Mouse (Mus musculus) adipocyte (in vitro differentiated cells): ENCODE data around the gene Eapp.

ENCODE experiments used
- DNase-seq: peaks from one replicate; pipeline ENCODE4 v3.0.0-alpha.2; 2016; ENCODE audit warnings: low spot score

The Eapp gene

GRCm38 (mm10) chr12:54637033-54637432 lies 58.7 kb downstream of the Eapp start:
- no peak for DNase-seq

DNA sequence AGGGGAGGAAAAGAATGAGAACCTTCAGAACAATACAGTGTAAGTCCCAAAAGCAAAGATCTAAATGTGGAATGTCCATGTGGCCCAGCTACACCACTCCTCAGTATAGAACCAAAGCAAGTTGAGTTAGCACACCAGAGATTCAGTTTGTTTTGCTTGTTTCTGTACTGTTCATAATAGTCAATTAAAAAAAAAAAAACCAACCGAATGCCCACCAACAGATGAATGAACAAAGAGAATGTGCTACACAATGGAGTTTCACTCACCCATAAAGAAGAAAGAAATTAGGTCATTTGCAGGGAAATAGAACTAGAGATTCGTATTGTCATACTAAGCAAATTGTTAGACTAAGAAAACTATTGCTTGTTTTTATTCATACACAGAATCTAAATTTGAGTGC lies 63.6 kb downstream of the Eapp start:
- no peak for DNase-seq

DNA sequence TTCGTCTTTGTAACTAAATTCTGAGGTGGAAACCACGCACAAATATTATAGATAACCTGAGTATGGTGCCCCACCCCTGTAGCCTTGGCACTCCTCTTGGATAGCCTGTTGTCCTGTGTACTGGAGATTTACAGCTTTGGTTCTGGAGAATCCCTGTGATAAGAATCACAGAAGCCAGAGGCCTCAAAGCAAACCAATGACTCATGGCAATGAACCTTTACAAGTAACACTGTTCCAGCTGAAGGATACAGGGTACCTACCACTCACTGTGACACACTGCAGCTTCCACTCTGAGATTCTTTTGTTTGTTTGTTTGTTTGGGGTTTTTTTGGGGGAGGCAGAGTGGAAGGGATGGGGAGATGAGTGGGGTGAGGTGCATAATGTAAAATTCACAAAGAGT lies 73.8 kb downstream of the Eapp start:
- no peak for DNase-seq
